Mouse (Mus musculus) ES-E14 (cell line): ENCODE measurements around the gene Map1lc3b. TPM values are rescaled to one million over a fixed set of nuclear protein-coding genes. Genes with fewer than 3 reads are reported as not detected.

Source experiments
- DNase-seq: peaks from one replicate; pipeline ENCODE4 v3.0.0-alpha.2; 2013; ENCODE audit warnings: low read depth, low spot score
- H3K27ac ChIP-seq: 2 replicates; pipeline ENCODE4 v1.5.1; 2012; ENCODE audit warnings: low read depth, mild to moderate bottlenecking, low read length, moderate library complexity, mixed read lengths; ENCODE audit not compliant: poor library complexity, insufficient read depth, severe bottlenecking
- H3K36me3 ChIP-seq: 2 replicates; pipeline ENCODE4 v1.6.1; 2012; ENCODE audit warnings: mild to moderate bottlenecking, low read length, moderate library complexity, mixed read lengths; ENCODE audit not compliant: control insufficient read depth, poor library complexity, insufficient read depth, severe bottlenecking
- H3K4me1 ChIP-seq, 2 experiments: fragments of 150-350 bp in 1 of 2; sonication (generic) in 1 of 2; 2 replicates each; pipeline ENCODE4 v1.6.1; 2012; ENCODE audit warnings: low read length in 2 of 2, mild to moderate bottlenecking in 1 of 2, mixed read lengths in 1 of 2; ENCODE audit not compliant: control insufficient read depth in 2 of 2, insufficient read depth in 2 of 2, poor library complexity in 1 of 2
- H3K4me3 ChIP-seq, 2 experiments: fragments of 150-350 bp in 1 of 2; sonication (generic) in 1 of 2; 2 replicates each; pipeline ENCODE4 v1.5.1; 2012; ENCODE audit warnings: low read length in 2 of 2, low read depth in 1 of 2, mild to moderate bottlenecking in 1 of 2, mixed read lengths in 1 of 2; ENCODE audit not compliant: insufficient read depth in 1 of 2, poor library complexity in 1 of 2, severe bottlenecking in 1 of 2
- H3K9ac ChIP-seq: 2 replicates; pipeline ENCODE4 v1.6.1; 2012; ENCODE audit warnings: low read depth, mild to moderate bottlenecking, low read length, mixed read lengths; ENCODE audit not compliant: poor library complexity, insufficient read depth, severe bottlenecking
- H3K9me3 ChIP-seq: fragments of 150-350 bp; sonication (generic); 2 replicates; pipeline ENCODE4 v1.6.1; 2012; ENCODE audit warnings: low read depth, mild to moderate bottlenecking, low read length; ENCODE audit not compliant: control insufficient read depth, insufficient read depth
- CHD2 ChIP-seq: IDR thresholded peaks from 2 replicates; pipeline ENCODE4 v1.6.1; 2014; ENCODE audit warnings: mild to moderate bottlenecking, low read depth, low read length, inconsistent platforms
- HCFC1 ChIP-seq: IDR thresholded peaks from 2 replicates; pipeline ENCODE4 v1.6.1; 2012; ENCODE audit warnings: low read length, inconsistent platforms, borderline replicate concordance; ENCODE audit not compliant: insufficient read depth
- MAFK ChIP-seq: IDR thresholded peaks from 2 replicates; pipeline ENCODE4 v1.6.1; 2014; ENCODE audit warnings: mild to moderate bottlenecking, low read depth, low read length, inconsistent platforms; ENCODE audit not compliant: insufficient read depth
- ZC3H11A ChIP-seq: IDR thresholded peaks from 2 replicates; pipeline ENCODE4 v1.6.1; 2012; ENCODE audit warnings: low read depth, mild to moderate bottlenecking, inconsistent platforms, low read length, borderline replicate concordance
- ZNF384 ChIP-seq: IDR thresholded peaks from 2 replicates; pipeline ENCODE4 v1.6.1; 2012; ENCODE audit warnings: low read depth, low read length, inconsistent platforms
- in situ Hi-C, 2 experiments: fragments of 600-800 bp; cut with MboI; formaldehyde crosslinking; loops; one replicate each; pipeline ENCODE4 v1.15.1; 2025; ENCODE audit warnings: low sequenced_read_pairs in 2 of 2, inconsistent platforms in 1 of 2; ENCODE audit not compliant: unreplicated experiment in 2 of 2
- total RNA-seq: library from RNA; depleted of rRNA; stranded (reverse); fragments of 300-350 nt; gene quantifications from 2 replicates; pipeline ENCODE4 v1.2.3, GENCODE M21; 2012

Map1lc3b gene
- total RNA-seq, 1 experiment: 92.4 TPM

GRCm38 (mm10) chr8:121552506-121552905 is 37.7 kb upstream of the Map1lc3b start:
- in situ Hi-C loops: no loop called here
- H3K27ac ChIP-seq: no peak overlapping the region

DNA sequence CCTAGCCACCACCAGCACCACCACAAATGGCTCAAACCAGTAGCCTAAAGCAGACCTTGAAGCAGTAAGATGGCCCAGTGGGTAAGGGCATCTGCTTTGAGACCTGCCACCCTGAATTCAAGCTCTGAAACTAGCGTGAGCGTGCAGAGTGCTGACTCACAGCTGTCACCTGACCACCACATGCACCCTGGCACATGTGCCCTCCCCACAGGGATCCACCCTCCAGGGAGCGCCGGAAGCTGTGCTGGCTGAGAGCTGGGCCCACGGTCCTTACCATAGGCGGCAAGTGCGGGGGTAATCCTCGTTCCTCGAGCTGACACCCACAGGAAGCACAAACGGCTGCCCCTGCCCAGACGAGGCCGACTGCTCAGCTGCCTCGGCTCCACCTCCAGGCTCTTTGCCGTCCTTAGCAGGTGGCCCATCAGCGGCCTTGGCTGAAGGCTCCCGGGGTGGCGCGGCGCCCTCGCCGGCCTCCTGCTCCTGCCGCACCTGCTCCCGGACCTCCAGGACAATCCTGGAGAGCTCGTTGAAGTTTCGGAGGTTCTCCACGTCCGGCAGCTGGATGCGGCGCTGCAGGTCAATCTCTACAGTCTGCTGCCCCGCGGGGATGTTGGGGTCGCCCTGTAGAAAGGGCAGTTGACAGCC is 36.2 kb upstream of the Map1lc3b start:
- Histone ChIP-seq H3K27ac (no peak overlapping the region), H3K4me3 (no peak overlapping the region), H3K4me1 (peaks cover 0 to 21% of the 10 kb centered on the region in 2 experiments; a peak in 2 of 4 replicates), H3K9me3 (no peaks in the 10 kb centered on the region), H3K9ac (no peak overlapping the region; the same call in 1 of the 2 replicates), H3K36me3 (peaks cover 33% of the 10 kb centered on the region)
- TF ChIP-seq HCFC1 (no peak), MAFK (no peak), ZNF384 (no peak), CHD2 (no peak)
- DNase-seq: no peak
- in situ Hi-C loops: no loop called here

More at GRCm38 (mm10) chr8:121552506-121552905, 37.7 kb upstream of the Map1lc3b start:
- Histone ChIP-seq H3K4me3 (peak overlapping the region in 1 of 2 experiments; percentile 5; a peak in 2 of 4 replicates), H3K36me3 (peaks cover 32% of the 10 kb centered on the region), H3K4me1 (peaks cover 0 to 17% of the 10 kb centered on the region in 2 experiments; a peak in 2 of 4 replicates), H3K9me3 (no peaks in the 10 kb centered on the region), H3K9ac (no peak overlapping the region)
- DNase-seq: no peak
- no peak for TF ChIP-seq HCFC1
- TF ChIP-seq ZNF384: no peak
- TF ChIP-seq ZC3H11A: no peak
- no peak for TF ChIP-seq CHD2
- no peak for TF ChIP-seq MAFK

DNA sequence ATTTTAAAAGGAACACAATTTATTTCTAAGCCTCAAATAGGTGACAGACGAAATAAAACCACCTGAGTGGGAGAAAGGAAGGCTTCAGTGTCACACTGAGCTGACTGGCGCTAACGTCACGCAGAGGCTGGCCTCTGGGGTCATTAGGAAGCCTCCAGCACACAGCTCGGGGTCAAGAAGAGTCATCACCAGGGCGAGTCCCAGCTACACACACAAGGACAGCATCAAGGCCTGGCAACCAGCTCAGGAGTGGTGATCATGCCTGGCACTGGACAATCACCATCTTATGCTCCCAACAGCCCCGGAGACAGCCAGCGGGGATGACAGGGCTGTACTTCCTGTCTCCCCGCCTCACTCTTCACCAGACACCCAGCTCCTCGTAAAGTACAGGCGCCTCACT is 32.4 kb upstream of the Map1lc3b start:
- in situ Hi-C loops: no loop called here
- Histone ChIP-seq H3K36me3 (peaks cover 33% of the 10 kb centered on the region), H3K27ac (no peak overlapping the region), H3K4me3 (no peak overlapping the region), H3K9ac (no peak overlapping the region), H3K9me3 (no peaks in the 10 kb centered on the region), H3K4me1 (peaks cover 0 to 9% of the 10 kb centered on the region in 2 experiments; a peak in 1 of 4 replicates)
- TF ChIP-seq ZNF384 (no peak), ZC3H11A (no peak), MAFK (no peak), CHD2 (no peak), HCFC1 (no peak)
- no peak for DNase-seq

DNA sequence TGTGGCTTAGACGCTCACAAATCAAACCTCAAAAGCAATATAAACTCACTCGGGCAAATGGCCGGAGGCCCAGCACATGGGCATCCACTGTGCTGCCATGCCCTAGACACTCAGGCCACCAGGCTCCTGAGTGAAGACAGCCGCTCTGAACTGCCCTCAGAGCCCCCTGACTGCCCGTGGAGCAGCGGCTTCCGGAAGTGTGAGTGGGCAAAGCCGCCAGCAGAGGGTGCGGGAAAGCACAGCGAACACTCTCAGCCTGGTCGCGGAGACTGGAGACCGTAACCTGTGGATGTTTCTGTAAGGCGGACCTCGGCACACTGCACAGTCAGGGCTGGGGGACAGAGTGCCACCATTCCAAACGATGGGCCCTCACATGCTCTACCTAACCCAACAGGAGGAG is 31.6 kb upstream of the Map1lc3b start:
- H3K4me3 ChIP-seq: no peak overlapping the region; a peak in 1 of 4 replicates
- H3K36me3 ChIP-seq: peaks cover 29% of the 10 kb centered on the region
- peaks cover 0 to 9% of the 10 kb centered on the region in 2 experiments; a peak in 1 of 4 replicates for H3K4me1 ChIP-seq
- H3K9me3 ChIP-seq: no peaks in the 10 kb centered on the region
- H3K27ac ChIP-seq: no peak overlapping the region
- no peak overlapping the region for H3K9ac ChIP-seq
- no peak for TF ChIP-seq ZC3H11A
- no peak for TF ChIP-seq MAFK
- no peak for TF ChIP-seq ZNF384
- TF ChIP-seq CHD2: no peak
- TF ChIP-seq HCFC1: no peak
- DNase-seq: no peak
- in situ Hi-C loops: no loop called here
